Mouse (Mus musculus) liver, embryonic 13.5 days (tissue): Measurements from ENCODE around the gene Casd1. TPM values are rescaled to one million over a fixed set of nuclear protein-coding genes. Genes with fewer than 3 reads are reported as not detected.

Experiments
- ATAC-seq: fragments of 200-750 bp; cut with Nextera tagmentation; 2 replicates; pipeline ENCODE4 v1.8.0; 2017; ENCODE audit warnings: low read depth, mild to moderate bottlenecking, moderate number of reproducible peaks, moderate library complexity
- DNase-seq: peaks from one replicate; pipeline ENCODE4 v3.0.0; 2022
- H3K27ac ChIP-seq: fragments of 300-500 bp; sonication (generic); 2 replicates; pipeline ENCODE4 v1.5.1; 2015; ENCODE audit warnings: moderate library complexity, mild to moderate bottlenecking, inconsistent platforms
- H3K27me3 ChIP-seq: fragments of 300-500 bp; sonication (generic); 2 replicates; pipeline ENCODE4 v1.6.1; 2015; ENCODE audit warnings: mild to moderate bottlenecking, inconsistent platforms
- H3K36me3 ChIP-seq: fragments of 300-500 bp; sonication (generic); 2 replicates; pipeline ENCODE4 v1.6.1; 2015; ENCODE audit warnings: mild to moderate bottlenecking, inconsistent platforms
- H3K4me1 ChIP-seq: fragments of 300-500 bp; sonication (generic); replicated peaks from 2 replicates; pipeline ENCODE4 v1.6.1; 2015; ENCODE audit warnings: inconsistent platforms
- H3K4me2 ChIP-seq: fragments of 300-500 bp; sonication (generic); 2 replicates; pipeline ENCODE4 v1.6.1; 2015; ENCODE audit warnings: inconsistent platforms, mild to moderate bottlenecking, moderate library complexity
- H3K4me3 ChIP-seq: fragments of 300-500 bp; sonication (generic); replicated peaks from 2 replicates; pipeline ENCODE4 v1.5.1; 2015; ENCODE audit warnings: mild to moderate bottlenecking, inconsistent platforms
- H3K9ac ChIP-seq: fragments of 300-500 bp; sonication (generic); 2 replicates; pipeline ENCODE4 v1.6.1; 2015; ENCODE audit warnings: mild to moderate bottlenecking, inconsistent platforms
- H3K9me3 ChIP-seq: fragments of 300-500 bp; sonication (generic); replicated peaks from 2 replicates; pipeline ENCODE4 v1.6.1; 2016; ENCODE audit warnings: inconsistent platforms
- WGBS: fragments of 180-500 bp; shearing (Covaris S2); methylation state at CpG from one replicate; pipeline ENCODE4 v1.1.7; 2015; ENCODE audit not compliant: insufficient replicate concordance; 5-methylcytosine and 5-hydroxymethylcytosine counted together
- polyA plus RNA-seq: library from polyadenylated mRNA; unstranded; fragments of >200 nt; fragmentation: Nextera tagmentation; extraction: Ambion mirVana; gene quantifications from 2 replicates; pipeline ENCODE4 v1.2.1, GENCODE M21; 2015

The Casd1 gene
- polyA plus RNA-seq: 7.7 and 10.5 TPM in 2 replicates

DNA sequence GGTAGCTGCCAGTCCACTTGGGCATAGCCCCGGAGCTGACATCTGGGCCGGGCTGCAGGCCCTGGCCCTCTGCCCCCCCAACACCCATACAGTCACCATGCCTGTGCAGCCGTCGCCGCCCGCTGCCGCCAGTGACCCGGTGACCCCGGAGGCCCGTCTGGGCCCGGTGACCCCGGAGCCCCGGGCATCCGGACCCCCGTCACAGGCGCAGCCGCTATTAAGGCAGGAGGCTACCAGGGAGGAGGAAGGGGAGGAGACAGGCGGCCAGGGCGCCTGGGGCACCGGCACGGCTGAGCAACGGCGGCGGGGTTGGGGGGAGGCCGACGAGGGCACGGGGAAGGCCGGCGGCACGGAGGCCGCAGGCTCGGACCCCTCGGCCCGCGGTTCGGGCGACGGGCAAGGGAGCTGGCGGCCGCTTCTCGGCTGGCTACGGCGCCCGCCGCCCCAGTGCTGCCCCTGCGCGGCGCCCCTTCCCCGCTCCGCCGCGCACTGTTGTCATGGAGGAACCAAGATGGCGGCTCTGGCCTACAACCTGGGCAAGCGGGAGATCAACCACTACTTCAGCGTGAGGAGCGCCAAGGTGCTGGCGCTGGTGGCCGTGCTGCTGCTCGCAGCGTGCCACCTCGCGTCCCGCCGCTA lies at the start of gene Casd1:
Casd1 (plus strand) TSS at position 182 of the 639 bp plus-strand sequence.
- peak within 1 kb of the TSS; percentile 87 for H3K27ac ChIP-seq
- WGBS: under 1% methylated on average over 64 of the region's 64 CpGs
- H3K4me2 ChIP-seq: peak within 1 kb of the TSS; percentile 89
- ATAC-seq (peak; percentile 77), DNase-seq (peak; percentile 35)
- peak within 1 kb of the TSS; percentile 92 for H3K9ac ChIP-seq
- no peaks in the 10 kb centered on the region for H3K27me3 ChIP-seq
- no peaks in the 10 kb centered on the region for H3K36me3 ChIP-seq
- peaks cover 18% of the 10 kb centered on the region for H3K4me1 ChIP-seq
- no peaks in the 10 kb centered on the region for H3K9me3 ChIP-seq
- peak within 1 kb of the TSS; percentile 87 for H3K4me3 ChIP-seq

DNA sequence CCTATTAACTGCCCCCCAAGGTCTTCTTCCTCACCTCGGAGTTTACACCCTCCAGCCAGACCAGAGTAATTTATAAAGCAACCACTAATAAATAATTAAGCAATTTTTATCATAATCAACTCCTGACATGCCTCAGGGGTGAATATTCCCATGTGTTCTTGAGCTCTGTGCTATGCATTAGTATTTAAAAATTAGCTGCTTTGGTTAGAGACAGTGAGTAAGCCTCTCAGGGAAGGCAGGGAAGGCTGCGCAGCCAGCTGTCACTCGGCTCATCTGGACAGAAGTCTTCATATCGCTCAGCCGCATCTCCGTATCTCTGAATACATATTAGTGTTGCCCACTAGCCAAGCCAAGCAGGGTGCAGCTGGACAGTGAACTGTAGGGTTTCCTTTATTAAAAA lies 45.3 kb upstream of the Casd1 start:
- no peak for ATAC-seq
- Histone ChIP-seq H3K9ac (no peak overlapping the region), H3K4me1 (0 out of 2 replicates have a peak, but pooled peaks cover 3% of the 10 kb centered on the region), H3K36me3 (no peaks in the 10 kb centered on the region), H3K9me3 (no peaks in the 10 kb centered on the region), H3K27ac (no peak overlapping the region), H3K4me2 (no peak overlapping the region), H3K27me3 (no peaks in the 10 kb centered on the region), H3K4me3 (no peak overlapping the region)
- no peak for DNase-seq
- 70% methylated on average over 6 of the region's 6 CpGs for WGBS

DNA sequence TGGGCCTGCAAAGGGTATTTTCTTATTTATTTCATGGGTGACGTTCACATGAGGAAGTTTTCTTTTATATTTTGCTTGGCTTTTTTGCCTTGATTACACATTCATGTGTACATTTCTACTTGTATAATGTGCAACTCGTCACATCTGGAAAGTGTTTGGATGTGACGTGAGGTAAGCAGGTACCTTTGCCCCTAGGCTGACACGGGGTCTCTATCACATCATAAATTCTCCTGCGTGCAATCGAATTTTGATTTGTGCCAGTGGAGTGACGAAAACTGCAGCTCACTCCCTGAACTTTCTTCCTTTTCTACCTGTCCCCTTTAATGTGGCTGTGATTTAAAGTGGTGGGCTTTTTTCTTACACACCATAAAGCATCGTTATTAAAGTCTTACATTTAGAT lies 43.6 kb upstream of the Casd1 start:
- no peak for ATAC-seq
- Histone ChIP-seq H3K4me2 (no peak overlapping the region), H3K9ac (no peak overlapping the region), H3K36me3 (no peaks in the 10 kb centered on the region), H3K4me3 (no peak overlapping the region), H3K9me3 (no peaks in the 10 kb centered on the region), H3K27ac (no peak overlapping the region), H3K27me3 (no peaks in the 10 kb centered on the region), H3K4me1 (0 out of 2 replicates have a peak, but pooled peaks cover 3% of the 10 kb centered on the region)
- DNase-seq: no peak
- 65% methylated on average over 8 of the region's 8 CpGs for WGBS

DNA sequence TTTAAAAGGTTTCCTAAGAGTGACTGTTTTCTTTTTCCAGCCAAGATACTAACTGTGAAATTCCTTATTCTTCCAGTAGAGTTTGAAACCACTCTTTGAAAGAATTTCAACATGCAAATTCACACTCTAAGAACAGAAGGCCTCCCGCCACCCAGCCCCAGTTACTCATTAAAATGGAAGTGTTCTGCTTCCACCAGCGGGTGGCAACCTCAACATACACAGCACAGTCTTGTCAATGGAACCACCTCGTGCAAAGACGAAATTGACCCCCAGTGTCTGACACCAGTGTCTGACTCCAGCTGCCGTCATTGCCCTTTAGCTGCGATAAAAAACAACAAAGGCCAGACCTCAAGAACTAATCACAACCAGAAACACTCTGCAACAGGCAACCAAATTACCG lies 43.0 kb upstream of the Casd1 start:
- H3K27ac ChIP-seq: no peak overlapping the region
- ATAC-seq (no peak), DNase-seq (no peak)
- H3K4me1 ChIP-seq: 0 out of 2 replicates have a peak, but pooled peaks cover 3% of the 10 kb centered on the region
- H3K4me2 ChIP-seq: 0 out of 2 replicates have a peak overlapping the region, but pooled peaks have one; percentile 16
- no peak overlapping the region for H3K9ac ChIP-seq
- no peaks in the 10 kb centered on the region for H3K9me3 ChIP-seq
- 17% methylated on average over 7 of the region's 7 CpGs for WGBS
- H3K27me3 ChIP-seq: no peaks in the 10 kb centered on the region
- no peaks in the 10 kb centered on the region for H3K36me3 ChIP-seq
- H3K4me3 ChIP-seq: no peak overlapping the region

DNA sequence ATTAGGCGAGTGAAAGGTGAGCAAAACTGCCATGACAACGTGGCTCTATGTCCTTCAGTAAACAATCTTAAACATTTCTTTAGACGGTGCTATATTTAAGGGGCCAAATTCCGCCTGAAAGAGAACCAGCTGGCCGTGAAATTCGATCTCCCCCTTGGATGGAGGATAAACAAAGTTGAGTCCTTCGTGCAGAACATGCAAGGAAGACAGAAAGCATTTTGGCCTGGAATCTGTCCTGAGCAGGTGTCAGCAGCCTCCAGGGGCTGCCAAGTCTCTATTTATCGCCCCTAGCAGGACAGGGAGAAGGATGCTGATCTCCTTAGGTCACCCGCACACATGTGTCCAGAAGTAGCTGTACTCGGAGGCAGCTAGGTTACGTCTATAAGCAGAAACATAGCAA lies 39.5 kb upstream of the Casd1 start:
- H3K36me3 ChIP-seq: no peaks in the 10 kb centered on the region
- H3K27me3 ChIP-seq: no peaks in the 10 kb centered on the region
- H3K4me2 ChIP-seq: no peak overlapping the region
- no peaks in the 10 kb centered on the region for H3K4me1 ChIP-seq
- H3K27ac ChIP-seq: no peak overlapping the region
- ATAC-seq (no peak), DNase-seq (no peak)
- H3K9ac ChIP-seq: no peak overlapping the region
- 45% methylated on average over 11 of the region's 11 CpGs for WGBS
- H3K9me3 ChIP-seq: no peaks in the 10 kb centered on the region
- no peak overlapping the region for H3K4me3 ChIP-seq

DNA sequence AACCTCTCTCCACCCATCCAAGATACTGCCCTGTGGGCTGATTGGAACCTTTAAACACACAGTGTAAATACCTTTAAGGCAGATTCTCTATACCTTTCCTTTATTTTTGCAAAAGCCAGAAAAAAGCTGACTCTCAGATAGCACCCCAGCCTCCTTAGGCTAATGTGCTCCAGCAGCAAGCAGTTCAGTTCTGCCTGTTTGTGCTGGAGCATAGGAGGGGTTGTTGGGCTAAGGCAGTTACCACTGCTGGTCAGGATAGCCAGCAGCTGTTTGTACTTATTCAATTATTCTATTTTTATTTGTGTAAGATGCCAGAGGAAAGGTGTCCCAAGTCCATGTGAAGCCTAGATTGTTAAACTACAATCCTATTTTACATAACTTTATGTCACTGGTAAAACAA lies 39.0 kb upstream of the Casd1 start:
- H3K4me1 ChIP-seq: no peaks in the 10 kb centered on the region
- H3K9me3 ChIP-seq: no peaks in the 10 kb centered on the region
- H3K27ac ChIP-seq: no peak overlapping the region
- H3K36me3 ChIP-seq: no peaks in the 10 kb centered on the region
- no peak overlapping the region for H3K4me2 ChIP-seq
- no peak overlapping the region for H3K4me3 ChIP-seq
- H3K9ac ChIP-seq: no peak overlapping the region
- H3K27me3 ChIP-seq: no peaks in the 10 kb centered on the region
- no peak for ATAC-seq
- no peak for DNase-seq

DNA sequence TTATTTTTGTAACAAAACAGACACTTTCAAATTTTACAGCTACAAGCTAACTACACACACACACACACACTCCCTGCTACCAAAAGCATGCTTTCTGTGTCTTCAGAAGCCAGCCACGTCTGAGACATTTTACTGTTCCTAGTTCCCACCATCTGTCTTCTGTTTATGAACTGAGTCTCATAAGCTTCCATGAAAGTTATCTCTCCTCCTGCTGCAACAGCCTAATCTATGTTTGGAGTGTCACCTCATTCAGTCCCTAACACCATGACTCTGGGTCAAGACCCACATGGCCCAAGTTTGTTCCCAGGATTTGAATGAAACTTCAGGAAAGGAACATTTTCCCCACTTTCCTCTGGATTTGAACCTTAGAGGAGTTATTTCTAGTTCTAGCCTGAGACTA lies 38.2 kb upstream of the Casd1 start:
- no peak overlapping the region for H3K4me3 ChIP-seq
- H3K9ac ChIP-seq: no peak overlapping the region
- no peaks in the 10 kb centered on the region for H3K27me3 ChIP-seq
- no peaks in the 10 kb centered on the region for H3K4me1 ChIP-seq
- ATAC-seq (no peak), DNase-seq (no peak)
- no peaks in the 10 kb centered on the region for H3K36me3 ChIP-seq
- 49% methylated on average over 1 of the region's 1 CpGs for WGBS
- no peak overlapping the region for H3K27ac ChIP-seq
- H3K4me2 ChIP-seq: no peak overlapping the region
- H3K9me3 ChIP-seq: no peaks in the 10 kb centered on the region

DNA sequence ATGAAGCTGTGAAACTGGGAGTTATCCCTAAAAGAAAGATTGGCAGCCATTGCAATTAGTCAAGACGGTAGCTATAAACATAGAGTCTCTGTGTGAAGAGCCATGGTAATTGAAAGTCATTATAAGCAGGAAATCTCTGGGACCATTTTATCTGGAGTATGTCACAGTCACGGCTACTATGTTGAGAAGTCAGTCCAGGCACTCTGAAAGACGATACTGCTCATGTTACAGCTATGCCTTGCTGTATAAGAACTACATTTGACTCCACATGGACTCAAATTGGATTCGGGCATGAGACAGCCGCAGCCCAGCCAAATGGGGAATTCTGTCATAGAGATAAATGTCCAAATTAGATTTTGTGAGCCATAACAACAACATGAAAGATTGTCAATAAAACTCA lies 37.2 kb upstream of the Casd1 start:
- H3K27me3 ChIP-seq: no peaks in the 10 kb centered on the region
- 60% methylated on average over 5 of the region's 5 CpGs for WGBS
- ATAC-seq: no peak

DNA sequence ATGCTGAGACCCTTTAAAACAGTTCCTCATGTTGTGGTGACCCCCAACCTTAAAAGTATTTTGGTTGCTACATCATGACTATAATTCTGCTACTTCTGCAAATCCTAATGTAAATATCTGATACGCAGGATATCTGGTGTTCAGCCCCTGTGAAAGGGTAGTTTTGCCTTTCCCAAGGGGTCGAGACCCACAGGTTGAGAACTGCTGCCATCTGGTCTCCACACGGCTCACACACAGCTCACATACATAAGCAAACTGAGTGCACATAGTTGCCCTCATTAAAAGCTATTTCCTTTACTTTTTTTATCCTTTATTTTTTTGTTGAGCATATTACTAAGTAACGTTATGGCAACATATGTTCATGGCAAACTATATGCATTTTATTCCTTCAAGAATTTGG lies 30.2 kb upstream of the Casd1 start:
- Histone ChIP-seq H3K4me2 (no peak overlapping the region), H3K4me1 (no peaks in the 10 kb centered on the region), H3K9ac (no peak overlapping the region), H3K27me3 (no peaks in the 10 kb centered on the region), H3K36me3 (no peaks in the 10 kb centered on the region), H3K27ac (no peak overlapping the region), H3K4me3 (no peak overlapping the region), H3K9me3 (no peaks in the 10 kb centered on the region)
- no peak for ATAC-seq
- DNase-seq: no peak
- 67% methylated on average over 4 of the region's 4 CpGs for WGBS

More for the DNA sequence above, 37.2 kb upstream of the Casd1 start:
- DNase-seq: no peak
- Histone ChIP-seq H3K9ac (no peak overlapping the region), H3K36me3 (no peaks in the 10 kb centered on the region), H3K27ac (no peak overlapping the region), H3K4me3 (no peak overlapping the region), H3K4me2 (no peak overlapping the region), H3K4me1 (no peaks in the 10 kb centered on the region), H3K9me3 (no peaks in the 10 kb centered on the region)

DNA sequence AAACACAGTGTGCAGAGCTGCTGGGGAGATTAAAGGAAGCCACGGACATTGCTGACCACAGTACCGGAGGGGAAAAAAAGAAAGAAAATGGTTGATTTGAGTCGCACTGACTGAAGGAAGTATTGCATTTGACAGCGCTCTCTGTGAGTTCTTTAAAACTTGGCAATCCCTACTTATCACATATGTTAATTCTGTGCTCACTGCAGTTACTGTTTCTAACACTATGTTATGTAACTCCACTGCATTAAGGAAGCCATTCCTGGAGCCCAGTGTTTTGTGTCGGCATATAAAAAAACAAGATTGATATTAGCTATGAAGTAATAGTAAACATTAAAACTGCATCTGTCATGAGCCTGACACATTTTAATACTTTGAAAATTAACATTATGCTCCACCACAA lies 22.9 kb upstream of the Casd1 start:
- Histone ChIP-seq H3K27ac (no peak overlapping the region), H3K4me1 (no peaks in the 10 kb centered on the region), H3K27me3 (no peaks in the 10 kb centered on the region), H3K36me3 (no peaks in the 10 kb centered on the region), H3K4me3 (no peak overlapping the region), H3K9me3 (no peaks in the 10 kb centered on the region), H3K9ac (no peak overlapping the region), H3K4me2 (no peak overlapping the region)
- ATAC-seq: no peak
- DNase-seq: no peak
- WGBS: 55% methylated on average over 5 of the region's 5 CpGs

DNA sequence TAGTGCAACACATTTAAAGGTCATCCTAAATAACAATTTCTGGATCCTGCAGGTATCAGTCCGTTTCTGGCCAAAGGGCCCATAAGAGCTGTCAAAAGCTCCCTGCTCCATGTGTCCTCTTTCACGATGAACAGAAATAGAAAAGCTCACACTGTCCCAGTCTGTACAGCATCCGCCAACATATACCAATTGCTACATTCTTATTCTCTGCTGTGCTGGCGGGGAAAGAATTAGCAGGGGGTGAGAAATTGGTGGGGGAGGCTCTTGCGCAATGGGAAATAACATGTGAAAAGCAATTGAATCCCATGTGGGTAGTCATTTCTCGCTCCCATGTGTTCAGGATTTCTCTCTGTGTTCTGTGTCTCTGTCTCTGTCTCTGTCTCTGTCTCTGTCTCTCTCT lies 22.3 kb upstream of the Casd1 start:
- Histone ChIP-seq H3K9me3 (no peaks in the 10 kb centered on the region), H3K4me3 (no peak overlapping the region), H3K9ac (no peak overlapping the region), H3K4me1 (no peaks in the 10 kb centered on the region), H3K27me3 (no peaks in the 10 kb centered on the region), H3K27ac (no peak overlapping the region), H3K4me2 (no peak overlapping the region), H3K36me3 (no peaks in the 10 kb centered on the region)
- no peak for ATAC-seq
- DNase-seq: no peak
- 64% methylated on average over 6 of the region's 6 CpGs for WGBS

DNA sequence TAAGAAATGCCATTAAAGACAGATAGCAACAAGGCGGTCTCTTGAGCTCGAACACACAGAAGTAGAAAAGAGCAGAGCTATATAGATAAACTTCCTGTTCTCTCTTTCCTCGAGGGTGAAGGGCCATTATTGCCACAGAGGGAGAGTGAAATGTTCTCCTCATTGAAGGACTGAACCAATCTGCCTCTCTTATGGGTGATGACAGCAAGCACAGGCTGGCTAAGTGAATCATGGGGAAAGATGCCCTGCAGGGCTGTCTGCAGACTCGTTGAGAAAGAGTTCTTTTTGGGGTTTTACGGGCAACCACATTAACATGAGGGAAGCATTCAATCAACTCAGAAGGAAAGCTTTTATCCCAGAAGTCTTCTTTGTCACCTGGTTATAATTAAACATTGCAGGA lies 21.0 kb upstream of the Casd1 start:
- Histone ChIP-seq H3K9me3 (no peaks in the 10 kb centered on the region), H3K27me3 (no peaks in the 10 kb centered on the region), H3K9ac (no peak overlapping the region), H3K4me2 (no peak overlapping the region), H3K36me3 (no peaks in the 10 kb centered on the region), H3K4me3 (no peak overlapping the region), H3K27ac (no peak overlapping the region), H3K4me1 (no peaks in the 10 kb centered on the region)
- no peak for DNase-seq
- WGBS: 43% methylated on average over 5 of the region's 5 CpGs
- ATAC-seq: no peak
